Mouse (Mus musculus): ENCODE measurements around the gene Rps6ka5.
A peak's percentile ranks its signal among the peaks of the same experiment; 100 is the strongest.

The Rps6ka5 gene

DNA sequence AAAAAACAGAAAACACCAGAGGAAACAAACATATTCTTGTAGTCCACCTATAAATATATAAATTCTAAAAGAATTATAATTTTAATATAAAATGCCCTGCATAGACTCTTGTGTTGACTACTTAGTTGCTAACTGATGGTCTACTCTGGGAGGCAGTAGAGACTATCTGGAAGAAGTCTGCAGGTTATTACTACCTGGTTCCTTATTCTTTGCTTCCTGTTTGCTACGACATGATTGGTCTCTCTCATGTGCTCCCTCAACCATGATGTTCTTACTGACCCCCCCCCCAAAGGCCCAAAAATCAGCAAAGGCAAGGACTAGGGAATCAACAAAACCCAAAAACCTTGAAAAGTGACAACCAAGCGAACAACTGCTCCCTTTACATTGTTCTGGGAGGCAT lies 66.7 kb downstream of the Rps6ka5 start:
- no peak for DNase-seq (ENCODE audit: low read depth, low spot score)

DNA sequence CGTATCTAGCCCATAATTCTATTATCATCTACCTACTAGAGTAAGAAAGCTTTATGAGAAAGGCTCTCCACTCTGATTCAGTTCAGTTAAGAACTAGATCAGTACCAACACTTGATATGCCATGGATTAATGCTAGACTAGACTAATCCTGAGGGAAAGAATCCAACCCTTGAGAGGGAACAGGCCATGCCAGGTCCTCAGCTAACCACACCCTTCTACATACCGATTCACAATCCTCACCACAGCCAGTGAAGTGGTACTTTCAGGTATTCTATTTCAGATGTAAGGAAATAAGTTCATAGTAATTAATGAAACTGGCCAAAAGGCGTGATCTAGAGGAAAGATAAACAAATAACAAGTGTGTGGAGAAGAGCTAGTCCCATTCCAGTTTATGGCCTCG lies 70.8 kb downstream of the Rps6ka5 start:
- no peak for DNase-seq (ENCODE audit: low read depth, low spot score)

DNA sequence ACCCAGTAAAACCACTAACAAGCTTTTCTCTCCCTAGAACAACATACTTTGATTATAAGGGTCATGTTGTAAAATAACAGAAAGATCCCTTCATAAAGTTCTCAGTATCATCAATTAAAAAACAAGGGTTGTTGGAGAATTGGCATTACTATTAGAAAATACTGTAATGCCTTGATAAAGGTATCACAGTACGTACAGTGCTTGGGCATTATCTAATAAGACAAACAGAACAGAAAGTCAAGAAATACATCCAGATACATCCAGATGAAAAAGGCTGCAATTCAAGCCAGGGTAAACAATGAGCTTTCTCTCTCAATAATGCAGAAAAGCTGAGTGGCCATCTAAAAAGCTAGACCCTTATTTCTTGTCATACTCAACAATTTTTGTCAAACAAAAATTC lies 84.8 kb downstream of the Rps6ka5 start:
- no peak for DNase-seq (ENCODE audit: low read depth, low spot score)

DNA sequence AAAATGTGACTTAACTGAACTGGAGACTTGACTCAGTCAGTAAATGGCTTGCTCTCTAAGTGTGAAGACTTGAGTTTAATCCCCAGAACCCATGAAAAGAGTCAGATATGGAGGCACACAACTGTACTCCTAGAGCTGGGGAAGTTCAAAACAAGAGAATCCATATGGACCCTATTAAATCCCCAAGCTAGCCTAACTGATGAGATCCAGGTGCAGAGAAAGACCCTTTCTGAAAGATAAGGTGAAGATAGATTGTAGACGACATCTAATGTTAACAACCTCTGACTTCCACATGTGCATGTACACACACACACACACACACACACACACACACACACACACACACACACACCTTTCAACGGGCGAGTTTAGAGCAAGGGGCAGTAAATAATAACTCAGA lies 86.1 kb downstream of the Rps6ka5 start:
- no peak for DNase-seq (ENCODE audit: low read depth, low spot score)

DNA sequence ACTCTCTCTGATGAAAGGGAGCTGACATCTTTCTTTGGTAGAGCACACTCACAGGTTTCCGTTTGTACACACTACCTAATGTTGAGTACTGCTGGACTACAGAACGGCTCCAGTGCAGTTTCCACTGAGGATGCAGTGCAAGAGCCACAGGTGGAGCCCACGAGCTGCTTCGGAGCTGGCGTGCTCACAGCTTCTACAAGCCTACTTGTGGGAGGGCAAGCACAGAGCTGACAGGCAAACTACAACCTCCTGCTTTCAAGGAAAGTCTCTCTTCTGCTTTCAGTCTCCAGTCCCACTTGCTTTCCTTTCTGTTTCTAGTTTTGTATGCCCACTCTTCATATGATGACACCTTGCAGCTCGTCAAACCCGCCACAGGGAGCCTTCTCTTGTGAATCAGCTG lies 87.1 kb downstream of the Rps6ka5 start:
- peak; percentile 13 for DNase-seq (ENCODE audit: low read depth, low spot score)

DNA sequence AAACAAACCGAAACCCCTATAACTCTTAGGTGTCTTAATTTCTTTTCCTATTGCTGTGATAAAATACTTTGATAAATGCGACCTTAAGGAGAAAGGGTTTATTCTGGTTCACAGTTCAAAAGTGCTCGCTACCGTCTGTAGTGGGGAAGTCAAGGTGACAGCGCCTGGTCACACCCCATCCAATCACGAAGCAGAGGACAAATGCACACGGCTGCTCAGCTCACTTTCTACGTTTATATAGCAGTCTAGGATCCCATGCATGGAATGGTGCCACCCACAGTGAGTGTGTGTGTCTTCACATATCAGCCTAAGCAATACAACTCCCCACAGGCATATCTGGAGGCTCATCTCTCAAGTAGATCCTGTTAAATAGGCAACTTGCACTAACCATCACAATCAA lies 88.9 kb downstream of the Rps6ka5 start:
- DNase-seq (ENCODE audit: low read depth, low spot score) = no peak

DNA sequence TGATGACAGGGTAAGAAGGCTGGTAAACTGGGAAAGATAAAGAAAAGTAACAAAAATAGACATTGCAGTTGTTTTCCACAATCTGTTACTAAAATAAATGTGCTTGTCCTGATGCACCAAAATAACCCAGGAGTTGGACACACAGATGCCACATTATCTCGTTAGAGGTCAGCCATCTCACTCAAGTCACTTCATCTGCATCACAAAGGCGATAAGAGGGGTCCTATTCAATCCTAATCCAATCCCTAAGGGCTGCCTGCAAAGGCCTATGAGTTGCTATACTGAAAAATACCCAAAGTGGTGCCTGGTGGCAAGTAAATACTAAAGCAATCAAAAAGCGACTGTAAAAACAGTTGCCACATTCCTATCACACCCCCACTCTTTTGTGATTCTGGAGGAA lies 90.0 kb downstream of the Rps6ka5 start:
- DNase-seq (ENCODE audit: low read depth, low spot score) = no peak

DNA sequence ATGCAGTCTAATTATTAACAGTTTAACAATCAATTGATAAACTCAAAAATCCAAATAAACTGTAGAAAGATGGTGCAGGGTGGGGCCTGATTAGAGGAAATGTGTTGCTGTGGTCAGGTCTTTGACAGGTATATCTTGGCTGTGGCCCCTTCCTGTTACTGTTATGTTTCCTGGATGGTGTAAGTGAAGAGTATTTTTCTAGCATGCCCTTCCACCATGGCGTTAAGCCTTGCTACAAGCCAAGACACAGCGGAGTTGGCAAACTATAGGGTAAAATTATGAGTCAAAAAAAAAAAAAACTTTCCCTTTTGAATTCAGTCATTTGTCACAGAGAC lies 90.5 kb downstream of the Rps6ka5 start:
- DNase-seq (ENCODE audit: low read depth, low spot score) = no peak

- DNase-seq (ENCODE audit: low read depth, low spot score) = no peak
These were observed 91.0 kb downstream of the Rps6ka5 start for GRCm38 (mm10) chr12:100635601-100636298.

GRCm38 (mm10) chr12:100633231-100633630 lies 93.6 kb downstream of the Rps6ka5 start:
- no peak for DNase-seq (ENCODE audit: low read depth, low spot score)

DNA sequence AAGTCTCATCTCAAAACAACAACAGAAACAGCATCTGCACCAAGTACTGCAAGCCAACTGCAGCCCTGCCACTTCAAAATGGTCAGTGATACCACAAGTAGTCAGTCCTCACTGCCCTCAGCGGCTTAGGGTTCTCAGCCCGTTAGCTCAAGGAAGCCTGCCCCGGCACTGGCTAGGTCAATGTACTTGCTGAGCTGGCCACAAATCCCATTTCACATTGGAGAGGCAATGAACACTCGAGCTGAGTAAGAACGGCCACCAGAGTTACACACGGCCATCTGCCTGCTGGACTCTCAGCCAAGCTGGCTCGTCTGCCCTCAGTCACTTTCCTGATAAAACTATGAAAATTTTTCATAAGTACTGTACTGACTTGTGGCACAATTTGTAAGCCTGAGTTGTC lies 95.5 kb downstream of the Rps6ka5 start:
- DNase-seq (ENCODE audit: low read depth, low spot score) = no peak

DNA sequence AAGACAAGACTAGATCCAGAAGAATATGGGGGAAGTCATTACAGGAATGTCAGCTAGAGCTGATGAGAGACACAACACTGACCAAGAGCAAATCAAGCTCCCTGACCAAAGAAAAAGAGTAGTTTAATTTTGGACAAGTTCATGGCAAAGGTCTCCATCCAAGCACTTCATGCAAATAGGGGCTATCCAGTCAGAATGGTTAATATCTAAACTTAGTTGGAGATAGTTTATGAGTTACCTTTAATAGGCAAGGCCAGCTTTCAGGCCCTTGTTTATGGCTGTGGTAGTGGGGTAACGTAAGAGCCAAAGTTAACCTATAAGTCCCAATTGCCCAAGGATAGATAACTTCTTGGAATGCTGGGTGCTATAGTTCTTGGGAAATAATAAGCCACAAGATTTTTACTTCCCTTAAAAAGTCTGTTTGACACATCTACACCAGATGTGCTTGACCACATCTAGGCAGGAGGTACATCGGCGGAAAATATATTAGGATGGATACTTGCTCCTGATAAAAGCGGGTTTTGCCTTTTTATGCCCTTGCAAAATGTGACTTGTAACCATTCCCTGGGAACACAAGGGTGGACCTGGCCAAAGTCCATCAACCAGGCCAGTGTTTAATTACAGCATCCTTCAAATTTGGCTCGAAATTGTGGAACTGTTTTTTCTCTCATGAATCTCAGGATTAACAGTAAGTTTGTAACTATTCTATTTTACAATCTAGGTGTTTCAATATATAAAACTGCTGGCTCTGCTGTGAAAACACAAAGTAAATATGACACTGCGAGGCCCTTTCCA lies 97.5 kb downstream of the Rps6ka5 start:
- DNase-seq (ENCODE audit: low read depth, low spot score) = no peak

GRCm38 (mm10) chr12:100626991-100627677 lies 99.6 kb downstream of the Rps6ka5 start:
- no peak for DNase-seq (ENCODE audit: low read depth, low spot score)

GRCm38 (mm10) chr12:100626273-100626990 lies 100.4 kb downstream of the Rps6ka5 start:
- no peak for DNase-seq (ENCODE audit: low read depth, low spot score)

- DNase-seq (ENCODE audit: low read depth, low spot score) = no peak
These were observed 101.8 kb downstream of the Rps6ka5 start for GRCm38 (mm10) chr12:100624854-100625447.

GRCm38 (mm10) chr12:100615251-100615650 lies 111.5 kb downstream of the Rps6ka5 start:
- DNase-seq (ENCODE audit: low read depth, low spot score) = no peak

GRCm38 (mm10) chr12:100613878-100614277 lies 112.9 kb downstream of the Rps6ka5 start:
- no peak for DNase-seq (ENCODE audit: low read depth, low spot score)

- no peak for DNase-seq (ENCODE audit: low read depth, low spot score)
These were observed 113.5 kb downstream of the Rps6ka5 start for GRCm38 (mm10) chr12:100613192-100613700.

GRCm38 (mm10) chr12:100609766-100610165 lies 117.0 kb downstream of the Rps6ka5 start:
- no peak for DNase-seq (ENCODE audit: low read depth, low spot score)

GRCm38 (mm10) chr12:100609064-100609463 lies 117.7 kb downstream of the Rps6ka5 start:
- no peak for DNase-seq (ENCODE audit: low read depth, low spot score)

DNA sequence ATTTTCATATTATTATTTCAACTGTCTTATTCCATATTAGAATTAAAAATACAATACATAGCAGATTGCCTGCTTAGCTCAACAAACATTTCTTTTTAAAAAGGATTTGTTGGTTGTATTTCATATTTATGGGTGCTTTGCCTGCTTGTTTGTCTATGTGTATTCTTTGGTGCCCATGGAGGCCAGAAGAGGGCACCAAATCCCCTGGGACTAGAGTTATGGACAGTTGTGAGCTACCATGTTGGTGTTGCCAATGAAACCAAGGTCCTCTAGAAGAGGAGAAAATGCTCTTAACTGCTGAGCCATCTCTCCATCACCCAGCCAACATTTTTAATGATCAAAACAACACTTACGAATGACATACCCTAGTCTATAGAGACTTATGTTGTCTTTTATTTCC lies 120.0 kb downstream of the Rps6ka5 start:
- DNase-seq (ENCODE audit: low read depth, low spot score) = peak; percentile 8
